Mouse (Mus musculus) Patski (cell line): ENCODE results near the gene Hoxa9. TPM values are rescaled to one million over a fixed set of nuclear protein-coding genes. Genes with fewer than 3 reads are reported as not detected.
A peak's percentile ranks its signal among the peaks of the same experiment; 100 is the strongest.

Source experiments
- ATAC-seq: fragments of 100-300 bp; one replicate; pipeline ENCODE4 v1.8.0; 2021
- CTCF ChIA-PET: fragments of 350-600 bp; sonication (Branson Sonifier 250); formaldehyde crosslinking; loops from one replicate; lab custom pipeline; 2022; ENCODE audit warnings: inconsistent platforms; lab: Charles Lee
- POLR2A ChIA-PET: fragments of 350-600 bp; sonication (Branson Sonifier 250); formaldehyde crosslinking; loops from one replicate; lab custom pipeline; 2022; ENCODE audit warnings: antibody characterized with exemption, inconsistent platforms; lab: Charles Lee
- DNase-seq: peaks from one replicate; pipeline ENCODE4 v3.0.0-alpha.2; 2011; ENCODE audit warnings: low read depth, low spot score
- H3K27me3 ChIP-seq: fragments of 371-371 bp; one replicate; pipeline ENCODE4 v1.5.1; 2021
- CTCF ChIP-seq: fragments of 100-300 bp; IDR thresholded peaks from one replicate; pipeline ENCODE4 v1.5.1; 2021
- in situ Hi-C: fragments of 300-500 bp; cut with MboI; formaldehyde crosslinking; loops from 3 replicates; pipeline ENCODE4 v1.11.1; 2018; ENCODE audit warnings: low pct_unique_long_range_greater_than_20kb, mixed read lengths
- polyA plus RNA-seq: library from polyadenylated mRNA; unstranded; gene quantifications from one replicate; pipeline ENCODE4 v1.2.3, GENCODE M21; 2021

The Hoxa9 gene
- polyA plus RNA-seq, 1 experiment from 2014 or later: 76.7 TPM

DNA sequence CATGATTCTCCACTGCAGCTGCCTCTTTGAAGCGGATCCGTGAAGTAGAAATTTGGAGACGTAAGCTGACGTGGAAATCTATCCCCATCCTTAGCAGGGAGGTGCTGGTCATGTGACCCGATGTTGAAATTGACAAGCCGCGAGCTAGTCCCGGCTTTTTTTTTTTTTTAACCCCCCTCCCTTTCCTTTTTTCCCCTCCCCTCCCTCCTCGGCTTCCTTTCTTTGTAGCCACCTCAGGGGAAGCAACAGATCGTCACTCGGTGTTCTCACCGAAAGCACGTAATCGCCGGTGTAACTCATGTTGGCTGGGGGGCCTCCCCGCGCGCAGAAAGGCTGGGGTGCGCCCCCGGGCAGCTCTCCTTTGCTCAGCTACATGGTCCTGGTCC, 14.9 kb upstream of the Hoxa9 start, which contains the start of gene Hoxa11:
TSS of gene Hoxa11 (minus strand) at position 54 of the 386 bp plus-strand sequence.
- in situ Hi-C loops: loop anchor here (25.0 kb wide), 1 partner anchor 1258 kb away; no protein-coding TSS in a partner anchor
- DNase-seq: no peak
- ChIA-PET POLR2A (interaction anchor here (1.1 to 21.2 kb wide), 6 partner anchors 11 to 73 kb away, joined by 4 to 778 read pairs (median 9); partner anchors contain the start of genes 5730596B20Rik, Gm28308, Hoxa13 and Hoxa3), CTCF (interaction anchor here (1.0 to 4.4 kb wide), 6 partner anchors 10 to 68 kb away, joined by 4 to 27 read pairs (median 5); partner anchors contain the start of genes 5730596B20Rik and Hoxa9)
- no peaks in the 10 kb centered on the region for H3K27me3 ChIP-seq
- no peak for TF ChIP-seq CTCF
- peak; percentile 22 for ATAC-seq

DNA sequence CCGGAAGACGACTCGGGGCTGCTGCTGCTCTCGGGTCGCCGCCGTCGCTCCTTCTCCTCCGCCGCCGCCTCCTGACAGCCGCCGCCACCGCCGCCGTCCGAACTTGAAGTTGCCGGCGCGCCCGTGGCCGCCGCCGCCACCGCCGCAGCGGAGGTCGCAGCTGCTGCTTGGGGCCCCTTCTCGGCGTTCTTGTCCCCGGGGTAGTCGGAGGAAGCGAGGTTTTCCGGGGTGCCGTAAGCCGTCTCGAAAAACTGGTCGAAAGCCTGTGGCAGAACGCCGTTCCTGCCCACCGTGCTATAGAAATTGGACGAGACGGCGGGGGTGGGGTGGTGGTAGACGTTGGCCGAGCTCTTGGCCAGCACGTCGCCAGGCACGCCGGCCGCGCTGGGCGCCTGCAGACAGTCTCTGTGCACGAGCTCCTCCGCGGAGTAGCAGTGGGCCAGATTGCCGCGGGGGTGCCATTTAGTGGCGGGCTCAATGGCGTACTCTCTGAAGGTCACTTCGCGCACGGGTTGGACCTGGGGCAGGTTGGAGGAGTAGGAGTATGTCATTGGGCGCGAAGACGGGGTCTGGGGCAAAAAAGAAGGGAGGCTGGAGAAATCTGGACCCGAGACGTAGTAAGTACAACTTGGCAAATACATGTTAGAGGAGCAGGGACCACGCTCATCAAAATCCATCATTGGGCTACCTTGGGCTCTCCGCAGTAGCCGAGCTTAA, 14.3 kb upstream of the Hoxa9 start:
- in situ Hi-C loops: loop anchor here (25.0 kb wide), 1 partner anchor 1258 kb away; no protein-coding TSS in a partner anchor
- ATAC-seq (no peak), DNase-seq (no peak)
- no peak for TF ChIP-seq CTCF
- ChIA-PET CTCF (interaction anchor here (1.0 to 4.4 kb wide), 6 partner anchors 9 to 68 kb away, joined by 4 to 27 read pairs (median 5); partner anchors contain the start of genes 5730596B20Rik and Hoxa9), POLR2A (interaction anchor here (0.6 to 21.2 kb wide), 7 partner anchors 11 to 72 kb away, joined by 3 to 778 read pairs (median 8); partner anchors contain the start of genes 5730596B20Rik, Gm28308, Hoxa13 and Hoxa3)
- H3K27me3 ChIP-seq: no peaks in the 10 kb centered on the region

DNA sequence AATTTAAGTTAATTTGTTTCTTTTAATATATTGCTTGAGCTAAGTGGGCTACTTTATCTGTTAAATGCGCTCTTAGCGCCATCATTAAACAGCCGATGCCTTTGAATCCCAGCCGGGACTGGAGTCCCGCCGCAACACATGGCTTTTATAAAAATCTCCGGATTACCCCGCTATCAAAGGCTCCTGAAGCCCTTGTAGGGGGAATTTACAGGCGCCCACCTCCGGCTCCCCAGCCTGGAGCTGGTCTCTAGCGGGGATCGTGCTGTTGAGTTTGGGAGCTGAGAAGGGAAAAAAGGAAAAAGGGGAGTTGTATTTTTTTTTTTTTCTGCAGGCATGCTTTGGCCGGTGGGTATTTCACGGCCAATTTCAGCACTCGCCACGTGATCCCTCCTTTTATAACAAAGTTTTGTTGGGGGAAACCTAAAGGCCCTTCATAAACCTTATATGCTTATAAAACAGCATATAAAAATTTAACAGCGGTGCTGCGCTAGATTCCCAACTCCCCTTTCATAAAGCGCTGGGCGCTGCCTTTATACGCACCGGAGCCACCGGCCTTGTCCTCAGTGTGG, 13.7 kb upstream of the Hoxa9 start:
- no peaks in the 10 kb centered on the region for H3K27me3 ChIP-seq
- ChIA-PET CTCF (interaction anchor here (1.0 to 4.4 kb wide), 3 partner anchors 9 to 33 kb away, joined by 5 to 27 read pairs (median 6); no protein-coding TSS in a partner anchor), POLR2A (interaction anchor here (0.6 to 21.2 kb wide), 5 partner anchors 12 to 710 kb away, joined by 3 to 778 read pairs (median 3); partner anchors contain the start of genes Gm28308, Hoxa3, Hoxa6 and Hoxa7)
- in situ Hi-C loops: loop anchor here (25.0 kb wide), 1 partner anchor 1257 kb away; no protein-coding TSS in a partner anchor
- TF ChIP-seq CTCF: no peak
- ATAC-seq (no peak), DNase-seq (no peak)

DNA sequence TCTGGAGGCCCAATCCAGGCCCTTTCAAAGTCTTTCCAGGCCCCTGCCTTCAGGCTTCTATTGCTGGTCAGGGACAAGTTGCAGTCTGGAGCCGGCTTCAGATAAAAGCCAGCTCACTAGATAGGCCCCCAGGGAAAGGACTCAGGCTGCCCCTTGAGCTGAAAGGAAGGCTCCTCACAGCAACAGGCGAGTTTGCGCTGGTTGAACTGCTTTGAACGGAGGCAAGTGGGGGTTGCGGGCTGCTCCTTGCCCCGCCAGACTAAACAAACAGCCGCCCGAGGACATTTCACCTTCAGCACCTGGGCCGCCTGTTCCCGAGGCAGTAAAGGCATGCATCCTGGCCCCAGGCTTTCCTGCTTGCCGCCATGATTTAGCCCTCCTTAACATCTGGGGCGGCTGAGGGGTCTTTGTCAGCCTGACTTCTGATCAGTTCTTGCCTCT, 12.8 kb upstream of the Hoxa9 start:
- ChIA-PET CTCF (interaction anchor here (0.7 to 1.1 kb wide), 2 partner anchors 14 to 20 kb away, joined by 3 to 4 read pairs; no protein-coding TSS in a partner anchor), POLR2A (interaction anchor here (21.2 kb wide), 1 partner anchor 21 kb away, joined by 778 read pairs; the partner anchor contains the start of genes Gm28308, Hoxa3, Hoxa6 and Hoxa7)
- no peak for TF ChIP-seq CTCF
- no peaks in the 10 kb centered on the region for H3K27me3 ChIP-seq
- in situ Hi-C loops: loop anchor here (25.0 kb wide), 1 partner anchor 1256 kb away; no protein-coding TSS in a partner anchor
- no peak for ATAC-seq
- no peak for DNase-seq

DNA sequence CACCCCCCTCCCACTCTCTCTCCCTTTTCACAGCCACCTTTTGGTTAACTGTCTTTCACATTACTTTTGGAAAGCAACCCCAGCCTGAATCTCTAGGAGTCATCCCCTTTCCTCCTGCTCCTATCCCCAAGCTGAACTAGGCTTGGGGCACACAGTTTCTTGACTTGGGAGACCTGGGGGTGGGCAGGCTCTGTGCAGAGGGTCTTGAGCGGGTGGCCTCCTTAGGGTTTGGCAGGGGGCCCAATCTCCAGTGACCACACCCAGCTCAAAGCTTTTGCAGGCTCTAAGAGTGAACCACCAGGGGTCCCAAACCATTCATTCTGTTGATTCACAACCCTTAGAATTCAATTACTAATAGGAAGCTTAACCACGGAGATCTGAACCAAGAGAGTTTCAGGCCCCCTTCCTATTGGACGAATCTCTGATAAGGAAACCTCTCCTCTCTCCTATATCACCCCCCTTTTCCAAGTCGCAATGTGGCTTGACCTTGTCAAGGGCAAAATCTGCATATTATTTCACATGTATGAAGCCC, 12.0 kb upstream of the Hoxa9 start:
- H3K27me3 ChIP-seq: no peaks in the 10 kb centered on the region
- in situ Hi-C loops: loop anchor here (25.0 kb wide), 1 partner anchor 1256 kb away; no protein-coding TSS in a partner anchor
- no peak for ATAC-seq
- TF ChIP-seq CTCF: no peak
- ChIA-PET POLR2A (interaction anchor here (21.2 to 37.4 kb wide), 2 partner anchors 20 to 65 kb away, joined by 378 to 778 read pairs; partner anchors contain the start of genes 5730596B20Rik, Gm28308, Hoxa3 and Hoxa6), CTCF (interaction anchor here (1.1 kb wide), 2 partner anchors 11 to 20 kb away, joined by 4 to 6 read pairs; no protein-coding TSS in a partner anchor)
- DNase-seq: no peak

DNA sequence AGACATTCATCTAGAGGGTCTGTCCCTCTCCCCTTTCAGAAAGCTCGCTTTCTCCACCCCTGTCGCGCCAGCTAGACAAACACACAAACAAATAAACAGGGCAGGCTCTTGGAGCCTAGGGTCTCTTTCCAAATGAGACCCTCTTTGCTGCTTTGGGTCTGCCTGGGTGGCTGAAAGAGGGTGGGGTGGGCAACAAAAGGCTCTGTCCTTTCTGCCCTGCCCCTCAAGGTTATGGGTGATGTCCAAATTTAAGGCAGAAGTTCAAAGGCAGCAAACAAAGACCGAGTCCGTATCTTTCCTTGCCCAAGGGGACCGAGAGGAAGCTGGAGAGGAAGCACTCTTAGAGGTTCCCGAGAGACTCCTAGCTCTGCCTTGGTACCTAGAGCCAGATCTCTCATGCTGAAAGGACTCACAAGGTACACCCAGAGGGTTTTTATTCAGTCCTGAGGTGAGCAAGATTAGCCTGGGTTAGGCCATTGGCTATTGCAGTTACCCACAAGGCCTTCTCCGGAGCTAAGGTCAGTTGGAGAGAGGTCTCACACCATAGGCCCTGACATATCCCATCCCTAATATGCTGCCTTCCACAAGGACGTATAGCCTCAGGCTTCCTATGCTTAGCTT, 10.2 kb upstream of the Hoxa9 start:
- DNase-seq (no peak), ATAC-seq (no peak)
- in situ Hi-C loops: loop anchor here (25.0 kb wide), 1 partner anchor 1254 kb away; no protein-coding TSS in a partner anchor
- no peaks in the 10 kb centered on the region for H3K27me3 ChIP-seq
- ChIA-PET POLR2A (interaction anchor here (0.7 to 37.4 kb wide), 6 partner anchors 11 to 771 kb away, joined by 3 to 778 read pairs (median 5); partner anchors contain the start of genes 5730596B20Rik, Cbx3, Gm28308 and Hnrnpa2b1), CTCF (interaction anchor here (0.7 to 3.4 kb wide), 13 partner anchors 9 to 81 kb away, joined by 3 to 20 read pairs (median 4); partner anchors contain the start of genes Hoxa7 and Hoxa9)
- no peak for TF ChIP-seq CTCF

DNA sequence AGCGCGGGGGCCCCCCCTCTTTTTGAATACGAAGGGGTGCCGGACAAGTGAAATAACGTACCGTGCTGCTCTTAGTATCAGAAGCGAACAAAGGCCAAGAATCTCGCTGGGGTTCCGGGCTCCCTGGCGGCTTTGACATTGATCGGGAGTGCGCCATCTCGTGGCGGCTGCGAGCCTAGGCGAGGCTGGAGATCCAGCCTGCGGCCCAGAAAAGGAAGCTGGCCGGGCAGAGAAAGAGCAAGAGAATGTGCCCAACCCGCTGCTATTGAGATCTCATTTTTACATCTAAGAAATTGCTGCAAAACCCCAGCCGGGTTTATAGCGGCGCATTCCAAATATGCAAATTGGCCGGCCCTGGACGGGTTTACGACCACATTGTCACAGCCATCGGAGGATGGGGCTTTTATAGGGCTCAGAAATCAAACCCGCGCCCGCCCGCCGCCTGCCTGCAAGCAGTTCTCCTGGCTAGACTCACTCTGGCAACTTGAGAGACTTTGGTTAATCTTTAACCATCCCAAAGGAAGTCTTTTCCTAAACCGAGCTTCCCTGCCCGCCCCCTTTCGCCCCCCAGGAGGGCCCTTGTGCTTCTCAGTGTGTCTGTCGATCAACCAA, 9.6 kb upstream of the Hoxa9 start, which contains the start of gene Hoxa10:
TSS of gene Hoxa10 (minus strand) at position 466 of the 612 bp plus-strand sequence.
- ChIA-PET POLR2A (interaction anchor here (0.7 to 37.4 kb wide), 7 partner anchors 12 to 771 kb away, joined by 3 to 778 read pairs (median 4); partner anchors contain the start of genes 5730596B20Rik, Cbx3, Gm28308 and Hnrnpa2b1), CTCF (interaction anchor here (0.7 to 3.4 kb wide), 15 partner anchors 9 to 80 kb away, joined by 3 to 20 read pairs (median 4); partner anchors contain the start of genes Hoxa7 and Hoxa9)
- TF ChIP-seq CTCF: no peak
- H3K27me3 ChIP-seq: no peaks in the 10 kb centered on the region
- ATAC-seq (peak; percentile 59), DNase-seq (no peak)
- in situ Hi-C loops: loop anchor here (25.0 kb wide), 1 partner anchor 1253 kb away; no protein-coding TSS in a partner anchor
